Mouse (Mus musculus): Measurements from ENCODE around the gene Hnrnpul1. TPM values are rescaled to one million over a fixed set of nuclear protein-coding genes. Genes with fewer than 3 reads are reported as not detected.

The Hnrnpul1 gene
- polyA plus RNA-seq, 1 experiment from 2014 or later: 83.8 TPM

Other genes starting within 250 kb of the Hnrnpul1 start
- 0.13 TPM in 1 of 2 replicates, not detected in the other for gene Ceacam2, start 214.9 kb downstream of the Hnrnpul1 start, polyA plus RNA-seq (2014; fragmentation: Nextera tagmentation; extraction: Ambion mirVana)
- not detected in 2 replicates for gene Erich4, start 138.9 kb downstream of the Hnrnpul1 start, polyA plus RNA-seq (2014; fragmentation: Nextera tagmentation; extraction: Ambion mirVana)
- gene Dmac2, start 135.3 kb downstream of the Hnrnpul1 start, polyA plus RNA-seq (2014; fragmentation: Nextera tagmentation; extraction: Ambion mirVana): 22.2 and 23.4 TPM in 2 replicates
- 0.29 and 0.99 TPM in 2 replicates for gene B3gnt8, start 128.1 kb downstream of the Hnrnpul1 start, polyA plus RNA-seq (2014; fragmentation: Nextera tagmentation; extraction: Ambion mirVana)
- 30.5 and 38.0 TPM in 2 replicates for gene Bckdha, start 95.8 kb downstream of the Hnrnpul1 start, polyA plus RNA-seq (2014; fragmentation: Nextera tagmentation; extraction: Ambion mirVana)
- gene Exosc5, start 95.6 kb downstream of the Hnrnpul1 start, polyA plus RNA-seq (2014; fragmentation: Nextera tagmentation; extraction: Ambion mirVana): 52.2 and 56.4 TPM in 2 replicates
- gene Tmem91, start 79.6 kb downstream of the Hnrnpul1 start, polyA plus RNA-seq (2014; fragmentation: Nextera tagmentation; extraction: Ambion mirVana): 2.7 and 3.2 TPM in 2 replicates
- 30.4 and 35.1 TPM in 2 replicates for gene B9d2, start 74.0 kb downstream of the Hnrnpul1 start, polyA plus RNA-seq (2014; fragmentation: Nextera tagmentation; extraction: Ambion mirVana)
- gene Tgfb1, start 67.8 kb downstream of the Hnrnpul1 start, polyA plus RNA-seq (2014; fragmentation: Nextera tagmentation; extraction: Ambion mirVana): 1.1 and 1.6 TPM in 2 replicates
- gene Ccdc97, start 35.7 kb downstream of the Hnrnpul1 start, polyA plus RNA-seq (2014; fragmentation: Nextera tagmentation; extraction: Ambion mirVana): 37.8 and 41.2 TPM in 2 replicates
- gene Axl, start 33.9 kb upstream of the Hnrnpul1 start, polyA plus RNA-seq (2014; fragmentation: Nextera tagmentation; extraction: Ambion mirVana): 36.2 and 37.2 TPM in 2 replicates
- gene Cyp2s1, start 62.2 kb upstream of the Hnrnpul1 start, polyA plus RNA-seq (2014; fragmentation: Nextera tagmentation; extraction: Ambion mirVana): 0.32 and 0.35 TPM in 2 replicates
- gene Cyp2b10, start 142.9 kb upstream of the Hnrnpul1 start, polyA plus RNA-seq (2014; fragmentation: Nextera tagmentation; extraction: Ambion mirVana): not detected in 2 replicates

Data from forebrain, embryonic 11.5 days (tissue).